33 mouse cellular contexts compared by ENCODE assay signal in genomic region chr11:80856827-80857226, GRCm38 (mm10). TPM values are rescaled to one million over a fixed set of nuclear protein-coding genes. Genes with fewer than 3 reads are reported as not detected.
"Had no signal": no experiment of that assay in that cellular context is flagged by ENCODE, and none has a peak within 500 bp of the region (broad histone marks: within the 10 kb centered on the region; RNA-seq: fewer than 3 reads in every experiment).

No protein-coding gene starts in this region.

- H3K4me2 ChIP-seq: liver, embryonic 15.5 days; lung, embryonic 15.5 days; midbrain, embryonic 13.5 days; neural tube, embryonic 13.5 days had no signal

- H3K27me3 ChIP-seq: midbrain, embryonic 13.5 days had no signal

- DNase-seq: kidney, adult 18-20 months; kidney, adult 9 months; kidney, postnatal 14 days; layer of hippocampus, adult 9-11 months; lung, adult 18-20 months; lung, postnatal 10 days; lung, postnatal 36 days; retina, postnatal 1 day; right cerebral cortex, postnatal 25 days; spleen, adult 18-20 months; thymus, postnatal 25 days had no signal

- H3K4me1 ChIP-seq: megakaryocyte, embryonic 14.5 days had no signal

- H3K9ac ChIP-seq: liver, embryonic 15.5 days; lung, embryonic 15.5 days; midbrain, embryonic 13.5 days; neural tube, embryonic 13.5 days had no signal

- H3K27ac ChIP-seq: layer of hippocampus, adult 2 months; liver, embryonic 15.5 days; lung, embryonic 15.5 days; midbrain, embryonic 10.5 days; midbrain, embryonic 13.5 days; neural tube, embryonic 13.5 days had no signal

- H3K36me3 ChIP-seq: liver, embryonic 15.5 days; lung, embryonic 15.5 days; midbrain, embryonic 10.5 days; midbrain, embryonic 13.5 days; neural tube, embryonic 13.5 days had no signal

- H3K9me3 ChIP-seq: liver, embryonic 15.5 days; lung, embryonic 15.5 days; megakaryocyte, embryonic 14.5 days; midbrain, embryonic 10.5 days; midbrain, embryonic 13.5 days; neural tube, embryonic 13.5 days had no signal

- H3K4me3 ChIP-seq: layer of hippocampus, adult 2 months; liver, embryonic 15.5 days; lung, embryonic 15.5 days; megakaryocyte, embryonic 14.5 days; midbrain, embryonic 10.5 days; midbrain, embryonic 13.5 days; myocyte; neural tube, embryonic 13.5 days had no signal

- ATAC-seq: inflammation-experienced regulatory T-cells, adult 6 months; midbrain, embryonic 13.5 days; midbrain, embryonic 16.5 days had no signal

RNA-seq across cellular contexts. Expression of gene Spaca3, which starts 1.3 kb away (rescaled TPM):
- total RNA-seq: layer of hippocampus, adult 2 months; layer of hippocampus, postnatal 25 days; left cerebral cortex, adult 18-20 months; left cerebral cortex, postnatal 25 days; liver, adult 2 months; monocyte, adult 5-6 weeks; neutrophil, adult 5-6 weeks had no signal
- polyA plus RNA-seq: inflammation-experienced regulatory T-cells, adult 6 months; kidney, embryonic 16.5 days; large intestine, adult 2 months; limb, embryonic 11.5 days; limb, embryonic 14.5 days; liver, adult 2 months; liver, embryonic 15.5 days; lung, embryonic 15.5 days; midbrain, embryonic 10.5 days; midbrain, embryonic 13.5 days; midbrain, embryonic 16.5 days; myocyte; neural tube, embryonic 13.5 days; thymus, postnatal 0 days; urinary bladder, adult 2 months had no signal

RNA-seq across cellular contexts. Expression of gene Tmem98, which starts 46.9 kb away (rescaled TPM):
- total RNA-seq: monocyte, adult 5-6 weeks; neutrophil, adult 5-6 weeks had no signal
